Mouse (Mus musculus): Measurements from ENCODE around the gene Echs1.

The Echs1 gene

DNA sequence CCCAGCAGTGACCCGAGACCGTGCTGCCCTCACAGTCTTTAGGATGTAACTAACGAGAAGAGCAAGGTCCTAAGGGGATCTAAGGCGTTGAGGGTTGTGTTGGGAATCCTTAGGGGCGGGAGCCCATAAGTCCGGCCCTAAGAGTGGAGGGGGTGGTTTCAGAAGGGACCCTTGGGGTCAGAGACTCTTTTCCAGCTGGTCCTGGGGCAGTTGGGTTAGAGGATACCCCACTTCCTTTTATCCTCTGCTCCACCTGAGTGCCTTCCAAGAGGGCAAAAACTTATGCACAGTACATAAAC, 54.5 kb downstream of the Echs1 start:
- no peak for DNase-seq (ENCODE audit: low spot score in 2 of 2)

DNA sequence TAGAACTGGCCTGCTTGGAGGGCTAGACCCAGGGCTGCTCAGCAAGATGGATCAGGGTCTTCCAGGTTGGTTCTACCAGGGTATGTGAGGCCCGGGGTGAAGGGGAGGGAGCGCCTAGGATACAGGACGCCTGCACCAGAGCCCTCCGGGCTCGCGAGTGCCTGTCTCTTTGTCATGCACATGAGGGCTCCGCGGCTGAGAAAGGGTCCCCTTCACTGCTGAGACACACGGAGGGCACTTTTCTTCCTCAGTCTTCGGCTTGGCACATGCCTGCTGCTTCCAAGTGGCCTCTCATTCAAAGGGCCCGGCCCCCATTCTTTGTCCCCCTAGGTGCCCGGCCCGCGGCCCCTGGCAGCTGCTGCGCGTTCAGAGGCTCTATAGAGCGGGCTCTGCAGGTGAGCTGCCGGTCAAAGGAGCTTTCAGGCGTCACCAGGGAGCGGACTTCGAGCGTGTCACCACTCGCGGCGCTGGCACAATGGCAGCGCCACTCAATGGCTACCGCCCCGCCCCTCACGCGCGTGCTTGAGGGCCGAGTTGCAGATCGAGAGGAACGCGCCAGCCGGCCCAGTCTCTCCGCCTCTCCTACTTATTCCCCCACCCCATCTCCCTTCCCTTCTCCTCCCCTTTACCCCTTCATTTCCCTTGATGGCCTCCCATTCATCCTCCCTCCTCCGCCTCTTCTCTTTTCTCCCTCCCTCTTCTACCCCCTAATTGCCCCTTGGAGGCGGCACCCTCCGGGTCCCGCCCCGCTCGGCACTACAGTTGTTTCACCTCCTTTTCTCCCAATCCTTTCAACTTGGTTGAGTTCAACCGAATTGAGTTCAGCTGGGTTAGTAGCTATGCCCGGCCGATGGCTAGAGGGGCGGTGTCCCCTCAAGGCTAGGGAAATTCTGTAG, 55.1 kb downstream of the Echs1 start:
- peak in 1 of 2 experiments; percentile 36 for DNase-seq (ENCODE audit: low spot score in 2 of 2)

DNA sequence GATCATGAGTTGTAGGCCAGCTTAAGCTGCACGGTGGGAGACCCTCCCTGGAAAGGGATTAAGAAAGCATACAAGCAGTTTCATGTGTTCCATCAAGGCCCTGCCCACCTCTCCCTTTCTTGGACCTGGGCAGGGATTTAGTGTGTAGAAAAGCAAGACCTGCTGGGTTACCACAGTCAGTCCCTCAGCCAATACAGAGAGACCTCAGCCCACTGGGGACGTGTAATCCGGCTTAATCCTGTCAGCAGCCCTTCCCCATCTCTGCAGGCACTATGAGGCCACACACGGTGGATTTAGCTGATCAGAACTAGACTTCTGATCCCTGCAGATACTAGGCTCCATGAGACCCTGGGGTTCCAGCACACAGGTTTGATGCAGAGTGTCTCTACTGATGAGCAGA, 56.7 kb downstream of the Echs1 start:
- DNase-seq (ENCODE audit: low spot score in 2 of 2) = no peak

DNA sequence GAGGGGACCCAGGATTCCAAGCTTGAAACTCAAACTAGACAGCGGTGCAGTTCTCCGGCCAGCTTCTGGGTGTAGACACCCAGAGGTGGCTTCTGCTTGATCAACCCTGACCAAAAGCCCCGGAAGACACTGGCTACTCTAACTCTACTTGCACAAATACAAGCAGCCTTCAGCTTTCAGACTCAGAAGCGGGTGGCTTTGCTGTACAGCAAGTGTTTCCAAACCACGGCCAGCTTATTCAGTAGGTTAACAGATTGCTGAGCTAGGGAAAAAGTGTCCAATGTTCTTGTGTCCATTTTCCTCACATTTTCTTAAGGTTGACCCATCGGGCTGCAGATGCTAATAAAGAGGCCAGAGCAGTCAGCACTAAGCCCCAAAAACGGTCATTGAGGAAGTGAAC, 57.7 kb downstream of the Echs1 start:
- DNase-seq (ENCODE audit: low spot score in 2 of 2) = no peak

DNA sequence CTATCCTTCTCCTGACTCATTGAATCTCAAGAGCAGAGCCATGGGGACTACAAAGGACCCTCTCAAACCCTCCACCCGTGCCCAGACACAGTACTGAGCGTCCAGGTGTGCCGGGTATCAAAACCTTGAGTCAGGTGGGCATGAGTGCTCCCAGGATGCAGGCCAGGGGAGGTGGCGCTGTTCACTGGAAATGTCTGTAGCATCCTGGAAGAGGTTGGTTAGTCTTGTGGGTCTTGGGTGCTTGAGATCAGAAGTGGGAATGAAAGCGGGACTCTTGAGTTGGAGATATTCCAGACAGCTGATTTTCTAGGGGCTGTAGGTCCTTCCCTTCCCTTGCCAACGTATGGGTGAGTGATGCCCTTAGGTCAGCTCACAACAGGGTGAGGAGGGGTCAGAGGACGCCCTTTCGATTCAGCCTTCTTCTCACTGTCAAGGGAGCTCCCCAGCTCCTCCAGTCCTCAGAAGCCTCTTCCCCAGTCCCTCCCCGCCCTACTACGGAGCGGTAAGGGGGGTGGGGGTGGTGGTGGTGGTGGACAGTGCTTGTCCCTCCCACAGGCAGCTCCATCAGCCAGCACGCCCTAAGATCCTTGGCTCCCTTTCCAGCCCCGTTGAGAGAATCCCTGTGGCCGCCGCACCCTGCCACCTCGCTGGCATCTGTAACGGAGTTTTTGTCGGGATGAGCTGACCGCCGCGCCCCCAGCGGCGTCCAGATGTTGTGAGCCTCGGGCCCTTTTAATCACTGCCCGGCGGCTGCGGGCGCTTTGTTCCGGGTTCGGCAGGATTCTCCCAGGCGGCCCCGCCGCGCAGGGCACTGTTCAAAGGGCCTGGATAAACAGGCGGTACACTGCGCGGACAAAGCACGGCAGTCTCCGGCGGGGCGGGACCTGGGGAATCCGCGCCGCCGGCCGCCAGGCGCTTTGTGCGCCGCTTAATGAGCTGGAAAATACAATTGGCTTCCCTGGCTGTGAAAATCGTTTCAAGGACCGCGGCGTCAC, 58.6 kb downstream of the Echs1 start:
- peak in 1 of 2 experiments; percentile 49 for DNase-seq (ENCODE audit: low spot score in 2 of 2)
